Mouse (Mus musculus) layer of hippocampus, postnatal 10 days (tissue): ENCODE results near the gene Hscb. TPM values are rescaled to one million over a fixed set of nuclear protein-coding genes. Genes with fewer than 3 reads are reported as not detected.

Source experiments
- DNase-seq, 2 experiments: peaks; one replicate each; pipeline ENCODE4 v3.0.0; 2021; ENCODE audit warnings: low spot score in 2 of 2
- total RNA-seq, 2 experiments: library from RNA; stranded (reverse); gene quantifications; 2 replicates each; pipeline ENCODE4 v1.2.3; 2021

Hscb gene
- total RNA-seq, 2 experiments from 2014 or later, result 8.9 to 9.6 TPM

DNA sequence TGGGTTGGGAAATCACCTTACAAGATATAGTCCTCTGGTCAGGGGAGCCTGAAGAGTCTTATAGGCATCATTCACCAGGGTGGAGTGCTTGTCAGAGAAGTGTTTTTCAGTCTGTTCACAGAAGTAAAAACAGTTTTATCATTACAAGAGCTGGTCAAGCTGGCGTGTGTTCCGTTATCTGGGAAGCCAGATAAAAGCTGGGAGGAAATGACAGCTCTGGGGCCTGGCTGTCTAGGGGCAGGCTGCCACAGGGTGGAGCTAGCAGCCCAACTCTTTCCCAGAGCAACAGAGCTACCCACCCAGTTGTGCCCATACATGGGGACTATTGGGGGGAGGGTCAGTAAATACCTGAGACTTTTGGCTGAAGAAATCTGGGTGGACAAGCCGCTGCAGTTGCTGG is 3.6 kb downstream of the Hscb start:
- DNase-seq, result peak; percentile 66 to 78

DNA sequence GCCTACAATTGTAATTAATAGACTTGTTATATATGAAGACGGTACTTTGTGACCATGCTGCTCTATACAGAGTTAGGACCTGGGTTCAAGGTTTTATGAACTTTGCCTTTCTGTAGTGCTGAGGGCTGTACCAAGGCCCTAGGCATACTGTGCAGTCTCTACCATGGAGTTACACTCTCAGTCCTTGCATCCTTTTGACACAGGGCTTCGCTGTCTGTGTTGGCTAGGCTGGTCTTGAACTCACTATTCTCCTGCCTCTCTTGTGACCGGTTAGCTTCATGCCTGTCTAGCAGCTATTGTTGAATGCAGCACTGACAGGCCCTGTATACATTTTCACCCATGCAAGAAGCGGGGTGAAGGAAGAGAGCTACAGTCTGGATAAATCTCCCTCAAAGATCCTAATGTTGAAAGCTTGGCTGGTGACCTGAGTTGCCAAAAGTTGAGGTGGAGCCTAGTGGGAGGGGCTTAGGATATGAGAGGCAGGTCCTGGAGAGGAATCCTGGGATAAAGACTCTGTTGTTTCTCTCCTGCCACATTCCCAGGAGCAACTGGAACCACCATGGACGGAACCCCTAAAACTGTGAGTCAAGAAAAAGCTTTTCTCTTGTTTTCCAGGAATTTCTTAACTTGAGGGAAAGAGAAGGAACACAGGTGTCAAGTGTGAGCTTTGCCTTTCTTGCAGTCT is 8.4 kb downstream of the Hscb start:
- no peak for DNase-seq

DNA sequence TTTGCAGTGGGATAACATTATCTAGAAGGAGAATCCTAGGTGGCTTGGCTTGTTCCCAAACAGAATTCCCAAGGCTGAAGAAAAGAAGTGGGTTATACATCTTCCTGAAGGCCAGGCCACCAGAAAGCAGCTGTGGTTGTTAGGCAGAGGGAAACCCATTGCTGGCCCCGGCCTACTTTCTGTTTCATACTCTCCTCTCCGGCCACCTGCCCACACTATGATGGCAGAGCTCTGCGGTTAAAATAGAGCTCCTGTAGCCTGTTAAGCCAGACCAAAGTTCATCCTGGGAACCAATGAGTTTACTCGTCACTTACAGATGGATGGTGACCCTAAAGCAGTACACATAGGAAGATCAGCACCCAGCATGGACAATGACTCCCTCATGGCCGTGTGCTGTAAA is 12.0 kb downstream of the Hscb start:
- DNase-seq, result no peak

DNA sequence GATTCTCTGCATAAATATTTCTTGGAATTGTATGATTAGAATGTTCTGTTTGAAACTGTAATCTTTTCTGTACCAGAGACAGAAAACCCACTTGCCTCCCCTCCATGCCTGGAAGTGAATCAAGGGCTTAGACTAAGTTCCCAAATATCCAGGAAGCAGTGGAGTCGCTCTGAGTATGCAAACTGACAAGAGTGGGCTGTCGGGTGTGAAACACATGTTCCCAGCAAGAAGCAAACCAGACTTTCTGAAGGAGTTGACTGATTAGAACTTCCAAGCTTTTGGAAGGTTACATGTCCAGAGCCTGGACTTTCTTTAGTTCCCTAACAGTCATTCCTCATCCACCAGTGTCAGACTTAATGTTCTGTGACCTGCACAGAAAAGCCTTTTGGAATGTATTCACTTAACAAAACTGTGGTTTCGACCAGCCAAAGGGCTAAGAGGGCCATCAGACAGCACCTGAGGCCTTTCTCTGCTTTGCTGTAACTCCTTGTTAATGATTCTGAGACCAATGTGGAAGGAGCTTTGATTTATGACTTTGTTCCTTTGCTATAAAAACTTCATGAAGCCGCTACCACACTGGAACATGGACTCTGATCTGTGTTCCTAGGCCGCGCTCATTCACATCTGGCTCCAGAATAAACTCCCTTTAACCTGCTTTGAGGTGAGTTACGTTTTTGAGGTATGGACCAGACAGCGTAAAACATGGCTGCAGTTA is 12.6 kb downstream of the Hscb start:
- no peak for DNase-seq

DNA sequence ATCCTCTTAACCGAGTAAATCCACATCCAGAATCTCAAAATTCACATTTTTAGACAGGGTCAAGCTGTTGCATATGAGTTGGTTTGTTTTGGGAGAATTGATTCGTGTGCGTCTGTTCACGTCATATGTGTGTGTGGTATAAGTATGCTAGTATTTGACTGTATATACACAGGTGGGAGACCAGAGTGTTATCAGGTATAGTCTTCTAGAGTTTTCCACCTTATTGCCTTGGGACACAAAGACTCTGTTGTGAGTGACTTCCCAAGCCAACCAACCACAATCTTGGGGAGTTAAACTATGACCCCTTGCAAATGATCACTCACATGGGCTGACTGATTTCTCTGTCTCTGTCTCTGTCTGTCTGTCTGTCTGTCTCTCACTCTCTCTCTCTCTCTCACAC is 15.2 kb downstream of the Hscb start:
- no peak for DNase-seq

DNA sequence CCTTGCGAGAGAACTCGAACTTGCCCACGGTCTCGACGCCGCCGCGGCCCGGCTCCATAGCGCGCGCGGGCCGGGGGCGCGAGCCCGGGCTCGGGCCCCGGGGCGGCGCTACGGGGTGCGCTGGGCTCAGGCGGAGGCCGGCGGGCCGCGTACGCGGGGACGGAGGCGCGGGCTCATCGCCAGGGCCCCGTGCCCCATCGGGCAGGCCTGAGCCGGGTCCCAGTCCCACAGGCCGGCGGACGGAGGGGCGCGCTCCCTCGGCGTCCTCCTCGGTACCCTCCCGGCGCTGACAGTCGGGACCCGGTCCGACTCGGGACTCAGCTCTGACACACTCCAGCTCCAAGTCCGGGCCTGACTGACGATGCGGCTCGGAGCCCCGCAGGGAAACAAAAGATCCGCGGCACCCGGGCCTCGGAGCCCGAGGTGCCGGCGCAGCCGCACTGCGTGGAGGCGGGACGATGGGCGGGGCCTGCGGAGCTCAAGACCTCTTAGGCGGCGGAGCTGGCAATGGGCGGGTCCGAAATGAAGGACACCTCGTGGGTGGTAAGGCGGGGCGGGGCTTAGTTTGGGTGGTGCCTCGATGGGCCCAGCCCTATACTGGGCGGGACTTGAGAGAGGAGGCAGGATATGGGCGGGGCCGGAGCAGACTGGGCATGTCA is 29.8 kb downstream of the Hscb start, which contains the start of gene Ulk1:
Gene Ulk1, minus strand, starts transcription at position 431 of the 659 bp plus-strand sequence.
- peak; percentile 99 for DNase-seq

DNA sequence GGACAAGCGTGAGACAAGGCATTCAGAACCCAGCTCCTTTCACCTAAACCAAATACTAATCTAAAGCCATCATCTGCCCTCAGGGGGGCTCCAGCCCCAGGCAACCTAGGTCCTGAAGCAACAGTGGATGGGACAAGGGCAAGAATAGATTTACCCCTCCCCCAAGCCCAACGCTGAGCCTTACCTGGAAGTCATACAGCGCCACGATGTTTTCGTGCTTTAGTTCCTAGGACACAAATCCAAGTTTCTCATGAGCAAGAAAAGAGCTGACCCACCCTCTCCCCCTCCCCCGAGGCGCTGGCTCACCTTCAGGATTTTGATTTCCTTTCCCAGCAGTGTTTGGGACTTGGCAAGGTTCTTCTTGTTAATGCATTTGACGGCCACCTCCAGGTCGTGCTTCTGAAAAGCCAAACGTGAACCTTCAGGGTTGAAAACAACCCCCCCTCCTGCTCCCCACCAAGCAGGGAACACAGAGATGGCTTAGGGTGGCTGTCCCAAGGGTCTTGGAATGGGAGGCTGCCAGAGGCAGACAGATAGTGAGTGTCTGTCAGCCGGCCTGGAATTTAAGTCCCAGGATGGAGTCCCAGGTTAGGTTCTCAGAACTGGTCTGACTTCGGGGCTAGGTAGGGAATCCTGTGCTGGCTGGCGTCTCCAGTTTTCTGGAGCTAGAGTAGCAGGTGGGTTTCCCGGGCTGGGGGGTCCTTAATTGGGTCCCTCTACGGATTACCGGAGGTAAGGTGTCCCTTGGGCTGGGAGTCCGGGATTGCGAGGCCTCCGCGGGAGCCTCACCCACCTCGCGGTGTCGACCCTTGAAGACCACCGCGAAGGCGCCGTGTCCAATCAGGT is 30.5 kb downstream of the Hscb start:
- DNase-seq, result peak; percentile 34 to 37

DNA sequence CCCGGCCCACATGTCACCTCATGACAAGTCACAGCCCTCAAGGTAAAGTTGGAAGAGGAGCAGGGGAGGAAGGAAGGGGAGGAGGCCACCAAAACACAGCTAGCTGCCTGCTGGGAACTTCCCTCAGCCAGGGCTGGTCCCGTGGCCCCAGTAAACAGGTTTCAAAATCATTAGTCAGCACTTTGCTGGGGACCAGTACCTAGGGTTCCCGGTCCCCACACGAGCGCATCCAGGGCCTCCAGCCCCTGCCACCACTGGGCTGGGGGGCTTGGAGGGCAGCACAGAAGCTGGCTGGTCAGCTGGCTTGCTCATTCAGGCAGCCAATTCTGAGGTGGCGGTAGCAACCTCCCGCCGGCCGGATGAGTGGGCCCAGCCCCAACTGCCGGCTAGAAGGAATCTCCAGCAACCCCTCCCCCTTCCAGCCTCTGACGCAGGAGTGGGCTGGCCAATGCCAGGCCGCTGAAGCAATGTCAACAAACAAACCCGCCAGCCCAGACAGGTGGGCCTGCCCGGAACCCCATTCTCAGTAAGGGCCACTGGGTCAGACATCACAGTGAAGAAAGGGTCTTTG is 31.4 kb downstream of the Hscb start:
- peak; percentile 70 to 80 for DNase-seq

DNA sequence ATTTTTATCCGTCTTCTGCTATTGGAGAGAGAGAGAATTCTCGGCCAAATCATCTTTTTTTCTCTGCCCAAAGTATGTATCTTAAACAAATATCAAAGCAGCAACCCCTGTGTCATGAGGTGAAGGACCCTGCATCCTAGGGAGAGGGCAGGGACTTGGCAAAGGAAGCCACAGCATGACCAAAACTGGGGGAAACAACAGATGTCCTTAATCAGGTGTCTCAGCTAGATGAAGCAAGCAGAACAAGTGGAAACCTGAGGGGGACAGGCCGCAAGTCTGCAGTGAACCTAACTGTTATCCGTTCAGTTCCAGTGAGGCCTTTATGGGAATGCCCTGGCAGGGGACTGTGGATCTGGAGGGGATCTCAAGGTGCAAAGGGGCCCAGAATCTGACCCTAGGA is 32.1 kb downstream of the Hscb start:
- DNase-seq, result no peak

DNA sequence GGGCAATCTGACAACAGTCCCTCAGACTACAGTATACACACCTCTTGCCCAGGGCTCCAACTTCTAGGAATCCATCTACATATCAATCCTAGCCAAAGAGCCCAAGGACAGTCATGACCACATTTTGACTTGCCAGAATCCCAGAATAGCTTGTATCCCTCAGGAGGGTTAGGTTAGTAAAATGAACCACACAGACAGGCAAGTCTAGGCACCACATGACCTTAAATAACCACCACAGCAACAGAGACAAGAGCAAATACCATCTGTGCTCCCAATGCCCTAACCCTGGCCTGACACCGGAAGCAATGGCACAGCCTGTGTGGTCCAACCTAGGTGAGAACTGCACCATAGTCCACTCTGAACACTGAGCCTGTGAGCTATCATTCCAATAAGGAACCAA is 32.9 kb downstream of the Hscb start:
- DNase-seq, result no peak

DNA sequence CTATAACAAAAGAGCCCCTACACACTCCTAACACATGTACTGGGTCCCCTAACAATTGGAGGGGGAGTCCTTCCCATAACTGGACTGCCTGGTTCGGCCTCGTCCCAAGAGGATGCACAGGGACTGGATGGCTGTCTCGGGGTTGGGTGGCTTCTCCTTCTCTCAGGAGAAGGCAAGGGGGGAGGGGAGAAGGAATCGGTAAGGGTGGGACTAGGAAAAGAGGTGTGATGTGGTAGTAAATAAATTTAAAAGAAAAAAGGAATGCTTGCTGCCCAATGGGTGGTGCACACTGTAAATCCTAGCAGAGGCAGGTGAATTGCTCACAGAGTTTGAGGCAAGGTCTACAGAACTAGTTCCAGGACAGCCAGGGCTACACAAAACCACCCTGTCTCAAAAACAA is 33.4 kb downstream of the Hscb start:
- DNase-seq, result no peak

DNA sequence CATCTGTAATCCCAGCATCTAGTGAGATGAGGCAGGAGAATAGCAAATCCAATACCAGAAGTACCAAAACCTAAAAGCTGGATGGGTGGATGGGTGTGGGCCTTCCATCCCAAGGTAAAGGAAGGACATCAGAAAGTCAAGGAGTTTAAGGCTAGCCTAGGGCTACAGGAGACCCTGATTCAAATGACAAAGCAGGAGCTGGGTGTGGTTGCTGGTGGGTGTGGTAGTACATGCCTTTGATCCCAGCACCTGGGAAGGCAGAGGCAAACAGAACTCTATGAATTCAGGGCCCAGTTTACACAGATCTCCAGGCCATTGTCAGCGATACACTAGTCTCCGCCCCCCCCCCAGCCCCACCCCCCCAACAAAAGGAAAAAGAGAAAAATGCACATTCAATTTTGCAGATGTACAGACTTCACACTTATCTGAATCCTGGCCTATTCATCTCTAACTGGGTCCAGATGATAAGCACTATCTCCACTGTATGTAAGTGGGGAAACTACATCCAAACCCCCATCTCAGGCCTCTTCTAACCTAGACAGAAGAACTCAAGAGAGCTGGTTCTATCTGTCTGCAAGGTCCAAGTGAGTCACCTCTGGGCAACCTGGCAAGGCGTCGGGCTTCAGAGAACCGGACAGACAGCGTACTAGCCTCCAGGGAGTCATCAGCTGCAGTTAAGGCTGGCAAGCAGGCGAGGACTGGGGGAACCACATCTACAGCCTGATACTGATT is 35.4 kb downstream of the Hscb start:
- no peak for DNase-seq

DNA sequence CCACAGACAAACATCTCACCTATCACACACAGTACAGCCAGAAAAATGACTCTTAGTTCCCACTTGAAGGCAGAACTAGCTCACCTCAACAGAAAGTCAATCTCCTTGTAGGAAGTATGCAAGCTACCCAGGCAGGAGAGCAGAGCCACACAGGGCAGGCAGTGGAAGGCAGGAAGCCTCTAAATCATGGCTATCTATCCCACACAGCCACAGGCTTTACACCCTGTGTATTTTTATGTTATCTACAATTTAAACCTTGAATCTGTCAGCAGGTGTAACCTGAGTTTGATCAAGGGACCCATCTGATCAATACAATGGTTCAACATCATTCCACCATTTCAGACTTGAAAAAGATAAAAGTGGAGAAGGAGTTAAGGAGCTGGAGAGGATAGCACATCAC is 36.8 kb downstream of the Hscb start:
- no peak for DNase-seq

DNA sequence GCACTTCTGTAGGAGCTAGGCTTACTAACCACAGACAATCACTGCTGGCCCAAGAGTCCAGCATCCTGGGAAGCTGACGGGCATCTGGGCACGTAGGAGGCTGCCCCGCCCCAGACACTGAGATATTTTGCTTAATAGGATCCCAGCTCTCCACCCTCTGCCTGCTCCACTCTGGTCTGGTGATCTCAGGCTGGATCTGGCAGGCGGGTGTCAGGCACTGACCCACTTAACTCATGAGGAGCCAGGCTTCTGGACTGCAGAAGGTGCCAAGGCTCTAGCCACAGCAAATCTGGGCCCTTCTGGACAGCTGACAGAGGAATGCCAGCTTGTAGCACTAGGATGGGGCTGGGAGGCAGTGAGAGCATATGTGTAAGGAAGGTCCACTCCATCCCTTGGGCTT is 37.4 kb downstream of the Hscb start:
- no peak for DNase-seq

DNA sequence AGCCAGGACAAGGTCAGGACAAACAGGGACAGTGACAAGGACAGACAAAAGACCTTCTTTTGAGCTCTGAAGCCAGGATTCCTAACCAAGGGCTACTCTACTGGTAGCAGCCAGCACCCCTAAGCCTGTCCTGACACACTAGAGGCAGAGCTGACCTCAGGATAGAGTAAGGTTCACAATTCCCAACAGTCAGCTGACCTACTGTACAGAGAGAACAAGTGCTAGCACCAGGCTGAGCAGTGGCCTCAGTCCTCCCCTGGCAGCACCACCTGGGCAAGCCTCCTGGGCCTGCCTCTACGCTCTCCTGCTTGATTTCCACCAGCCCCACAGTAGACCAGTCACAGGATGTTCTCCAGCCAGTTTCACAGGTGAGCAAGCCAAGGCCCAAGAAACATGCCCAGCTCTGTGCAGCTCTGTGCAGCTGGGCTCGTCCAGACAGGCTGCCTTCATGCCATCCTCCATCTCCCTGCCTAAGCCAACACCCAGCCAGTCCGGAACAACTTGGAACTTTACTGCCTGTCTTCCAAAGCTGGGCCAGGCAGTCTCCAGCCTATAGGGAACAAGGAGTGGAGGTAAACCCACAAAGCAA is 38.4 kb downstream of the Hscb start:
- DNase-seq, result no peak

DNA sequence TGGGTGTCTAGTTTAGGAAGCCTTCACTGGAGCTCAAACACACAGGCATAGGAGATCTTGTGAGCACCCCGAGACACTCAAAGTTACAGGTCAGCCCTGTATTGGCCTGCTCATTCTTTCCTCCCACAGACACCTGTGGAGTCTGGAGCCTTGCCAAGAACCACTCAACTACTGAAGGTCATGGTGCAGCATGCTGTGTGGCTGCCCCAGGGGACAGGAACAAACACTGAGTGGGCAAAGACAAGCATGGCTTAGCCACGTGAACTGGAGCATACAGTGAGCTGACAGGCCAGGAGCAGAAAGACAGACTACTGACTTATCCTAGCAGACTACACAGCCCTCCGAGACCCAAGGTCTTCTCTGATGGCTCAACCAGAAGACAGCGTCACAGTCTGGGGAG is 41.9 kb downstream of the Hscb start:
- DNase-seq, result no peak

DNA sequence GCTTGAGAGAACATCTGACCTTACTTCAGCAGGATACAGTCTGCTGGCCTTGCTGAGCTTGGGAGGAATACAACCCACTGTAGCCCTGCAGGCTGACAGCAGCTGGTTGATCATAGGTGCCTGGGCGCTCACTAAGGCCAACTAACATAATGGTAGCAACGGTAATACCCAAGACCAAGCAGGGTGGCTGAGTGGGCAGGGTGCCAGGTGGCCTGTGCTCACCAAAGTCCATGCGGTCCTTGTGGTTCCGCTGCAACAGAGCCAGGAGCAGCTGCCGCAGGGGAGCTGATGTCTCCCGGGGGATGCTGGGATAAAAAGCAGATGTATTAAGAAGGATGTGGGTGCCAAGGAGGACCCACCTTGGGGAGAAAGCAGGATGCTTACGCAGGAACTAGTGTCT is 45.2 kb downstream of the Hscb start:
- no peak for DNase-seq

DNA sequence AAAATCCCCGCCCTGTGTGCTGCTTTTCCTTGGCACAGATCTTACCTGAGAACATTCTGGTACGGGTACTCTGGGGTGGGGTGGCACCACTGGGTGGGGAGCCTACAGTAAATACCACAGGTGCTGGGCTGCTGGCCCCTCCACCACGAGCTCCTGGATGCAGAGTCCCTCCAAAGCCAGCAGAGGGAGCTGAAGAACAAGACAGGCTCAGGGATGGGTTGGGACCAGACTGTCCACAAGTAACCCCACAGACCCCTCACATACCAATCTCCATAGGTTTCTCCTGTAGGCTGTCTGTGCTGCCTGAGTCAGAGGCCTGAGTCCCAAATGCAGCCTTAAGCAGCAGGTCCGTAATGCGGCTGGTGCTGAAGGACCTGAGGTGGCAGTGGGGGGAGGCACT is 50.9 kb downstream of the Hscb start:
- DNase-seq, result peak; percentile 61

DNA sequence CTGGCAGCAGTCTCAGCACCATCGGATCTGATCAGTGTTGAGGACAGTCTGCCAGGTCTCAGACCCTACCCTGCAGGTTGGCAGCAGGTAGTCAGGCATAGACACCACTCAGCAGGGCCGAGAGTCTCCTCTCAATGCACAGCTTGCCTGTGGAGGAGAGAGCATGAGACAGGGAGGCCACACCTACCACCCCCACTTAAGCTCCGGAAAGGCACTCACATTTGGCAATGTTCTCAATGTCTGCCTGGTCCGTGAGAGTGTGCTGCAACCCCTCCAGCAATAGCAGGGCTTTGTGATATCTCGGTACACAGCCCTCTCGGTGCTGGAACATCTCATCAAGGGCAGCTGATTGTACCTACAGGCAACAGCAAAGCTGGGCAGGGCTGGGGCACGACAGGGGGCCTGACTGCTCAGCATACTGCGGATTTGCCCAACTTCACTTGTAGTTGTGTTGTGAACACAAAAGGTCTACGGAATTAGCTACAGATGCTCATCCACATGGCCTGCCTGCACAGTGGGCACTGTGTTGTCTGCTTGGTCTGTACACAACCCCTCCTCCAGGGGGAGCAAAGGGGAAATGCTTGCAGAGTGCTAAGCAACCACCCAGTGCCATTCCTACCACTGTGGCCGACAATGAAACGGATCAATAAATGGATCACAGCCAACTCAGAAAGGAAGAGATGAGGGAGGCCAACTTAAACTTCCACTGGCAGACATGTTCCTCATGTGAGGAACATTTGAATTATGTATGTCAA is 53.3 kb downstream of the Hscb start:
- DNase-seq, result peak in 1 of 2 experiments; percentile 44
